Mouse (Mus musculus) heart, adult 2 months (tissue): Measurements from ENCODE around the gene St6gal1.

Experiments
- CTCF ChIP-seq: fragments of 200-600 bp; IDR thresholded peaks from 2 replicates; pipeline ENCODE4 v1.8.1; 2022; ENCODE audit warnings: antibody characterized with exemption, mild to moderate bottlenecking, moderate library complexity
- EP300 ChIP-seq: fragments of 200-500 bp; IDR thresholded peaks from 2 replicates; pipeline ENCODE4 v1.6.1; 2011; ENCODE audit warnings: low read depth, low read length, control low read depth; ENCODE audit not compliant: insufficient read depth
- POLR2A ChIP-seq: fragments of 200-500 bp; IDR thresholded peaks from 2 replicates; pipeline ENCODE4 v1.6.1; 2011; ENCODE audit warnings: mild to moderate bottlenecking, low read depth, low read length, control low read depth; ENCODE audit not compliant: insufficient read depth

DNA sequence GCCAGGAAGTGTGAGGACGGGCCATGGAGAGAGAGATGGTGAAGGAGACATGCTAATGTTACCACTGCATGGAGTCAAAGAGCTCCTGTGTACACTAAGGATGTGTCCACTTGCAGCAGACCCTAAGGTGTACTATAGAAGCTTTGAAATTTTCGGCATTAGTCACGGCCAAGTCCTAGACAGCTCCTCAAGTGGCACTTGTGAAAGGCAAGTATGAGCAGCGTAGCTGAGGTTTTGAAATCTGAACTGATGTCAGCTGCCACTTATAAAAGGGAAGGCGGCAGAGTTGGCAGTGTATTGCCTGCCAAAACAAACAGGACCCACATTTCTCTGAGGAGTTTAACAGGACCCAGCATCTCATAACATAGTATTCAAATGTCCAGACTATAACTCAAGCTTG, 71.2 kb downstream of the St6gal1 start:
- TF ChIP-seq CTCF (no peak), EP300 (no peak), POLR2A (no peak)
